Mouse (Mus musculus): ENCODE measurements around the gene Gnas. TPM values are rescaled to one million over a fixed set of nuclear protein-coding genes. Genes with fewer than 3 reads are reported as not detected.
A peak's percentile ranks its signal among the peaks of the same experiment; 100 is the strongest.

Gnas gene
- polyA plus RNA-seq, 1 experiment from 2014 or later = 1,578 TPM

GRCm38 (mm10) chr2:174263110-174263815 is 20.9 kb upstream of the Gnas start:
- no peaks in the 10 kb centered on the region for H3K27me3 ChIP-seq (ENCODE audit: control insufficient read depth, insufficient read depth, low read length)
- H3K4me3 ChIP-seq (ENCODE audit: control insufficient read depth in 1 of 2, insufficient read depth in 1 of 2, low read depth in 1 of 2, low read length in 2 of 2) = no peak overlapping the region
- no peak overlapping the region for H3K9ac ChIP-seq (ENCODE audit: low read length)
- no peak overlapping the region for H3K27ac ChIP-seq (replicated peaks in 1 of 2; ENCODE audit: control insufficient read depth in 1 of 2, insufficient read depth in 1 of 2, low read depth in 2 of 2, low read length in 2 of 2)
- no peak; the same call in 1 of the 2 replicates for ATAC-seq (ENCODE audit: insufficient number of reproducible peaks, insufficient read depth, low FRiP score, low read depth)
- peaks cover 31% of the 10 kb centered on the region for H3K36me3 ChIP-seq (ENCODE audit: control insufficient read depth, insufficient read depth, low read length)
- no peaks in the 10 kb centered on the region for H3K9me3 ChIP-seq (ENCODE audit: control insufficient read depth, low read length)
- no peaks in the 10 kb centered on the region; a peak in 1 of 4 replicates for H3K4me1 ChIP-seq (ENCODE audit: control insufficient read depth in 2 of 2, insufficient read depth in 2 of 2, low read length in 2 of 2)
- WGBS = 71% methylated on average over 5 of the region's 5 CpGs
- no peak overlapping the region for H3K4me2 ChIP-seq (ENCODE audit: low read length)

GRCm38 (mm10) chr2:174264248-174264647 is 19.9 kb upstream of the Gnas start:
- WGBS = 85% methylated on average over 8 of the region's 8 CpGs
- no peak overlapping the region for H3K27ac ChIP-seq (replicated peaks in 1 of 2; ENCODE audit: control insufficient read depth in 1 of 2, insufficient read depth in 1 of 2, low read depth in 2 of 2, low read length in 2 of 2)
- no peaks in the 10 kb centered on the region; a peak in 1 of 4 replicates for H3K4me1 ChIP-seq (ENCODE audit: control insufficient read depth in 2 of 2, insufficient read depth in 2 of 2, low read length in 2 of 2)
- no peak for ATAC-seq (ENCODE audit: insufficient number of reproducible peaks, insufficient read depth, low FRiP score, low read depth)
- H3K4me2 ChIP-seq (ENCODE audit: low read length) = no peak overlapping the region
- peaks cover 35% of the 10 kb centered on the region for H3K36me3 ChIP-seq (ENCODE audit: control insufficient read depth, insufficient read depth, low read length)
- H3K27me3 ChIP-seq (ENCODE audit: control insufficient read depth, insufficient read depth, low read length) = no peaks in the 10 kb centered on the region
- H3K4me3 ChIP-seq (ENCODE audit: control insufficient read depth in 1 of 2, insufficient read depth in 1 of 2, low read depth in 1 of 2, low read length in 2 of 2) = no peak overlapping the region
- H3K9me3 ChIP-seq (ENCODE audit: control insufficient read depth, low read length) = no peaks in the 10 kb centered on the region
- H3K9ac ChIP-seq (ENCODE audit: low read length) = no peak overlapping the region

GRCm38 (mm10) chr2:174270416-174270815 is 13.7 kb upstream of the Gnas start:
- Histone ChIP-seq H3K4me1 (ENCODE audit: control insufficient read depth in 2 of 2, insufficient read depth in 2 of 2, low read length in 2 of 2) (peaks cover 30 to 44% of the 10 kb centered on the region in 2 experiments), H3K9me3 (ENCODE audit: control insufficient read depth, low read length) (no peaks in the 10 kb centered on the region), H3K27me3 (ENCODE audit: control insufficient read depth, insufficient read depth, low read length) (no peaks in the 10 kb centered on the region), H3K4me3 (ENCODE audit: control insufficient read depth in 1 of 2, insufficient read depth in 1 of 2, low read depth in 1 of 2, low read length in 2 of 2) (no peak overlapping the region), H3K27ac (replicated peaks in 1 of 2; ENCODE audit: control insufficient read depth in 1 of 2, insufficient read depth in 1 of 2, low read depth in 2 of 2, low read length in 2 of 2) (peak overlapping the region in 1 of 2 experiments; percentile 86; a peak in 2 of 4 replicates), H3K36me3 (ENCODE audit: control insufficient read depth, insufficient read depth, low read length) (peaks cover 30% of the 10 kb centered on the region), H3K4me2 (ENCODE audit: low read length) (no peak overlapping the region), H3K9ac (ENCODE audit: low read length) (no peak overlapping the region)
- ATAC-seq (ENCODE audit: insufficient number of reproducible peaks, insufficient read depth, low FRiP score, low read depth) = no peak
- WGBS = 56% methylated on average over 7 of the region's 7 CpGs

GRCm38 (mm10) chr2:174271459-174271858 is 12.7 kb upstream of the Gnas start:
- H3K36me3 ChIP-seq (ENCODE audit: control insufficient read depth, insufficient read depth, low read length) = peaks cover 22% of the 10 kb centered on the region
- H3K27me3 ChIP-seq (ENCODE audit: control insufficient read depth, insufficient read depth, low read length) = no peaks in the 10 kb centered on the region
- H3K27ac ChIP-seq (replicated peaks in 1 of 2; ENCODE audit: control insufficient read depth in 1 of 2, insufficient read depth in 1 of 2, low read depth in 2 of 2, low read length in 2 of 2) = peak overlapping the region in 1 of 2 experiments; percentile 86; a peak in 2 of 4 replicates
- WGBS = 40% methylated on average over 6 of the region's 6 CpGs
- H3K9me3 ChIP-seq (ENCODE audit: control insufficient read depth, low read length) = no peaks in the 10 kb centered on the region
- H3K9ac ChIP-seq (ENCODE audit: low read length) = no peak overlapping the region
- no peak overlapping the region for H3K4me2 ChIP-seq (ENCODE audit: low read length)
- H3K4me3 ChIP-seq (ENCODE audit: control insufficient read depth in 1 of 2, insufficient read depth in 1 of 2, low read depth in 1 of 2, low read length in 2 of 2) = no peak overlapping the region
- 0 out of 2 replicates have a peak, but pooled peaks have one; percentile 11 for ATAC-seq (ENCODE audit: insufficient number of reproducible peaks, insufficient read depth, low FRiP score, low read depth)
- peaks cover 30 to 44% of the 10 kb centered on the region in 2 experiments for H3K4me1 ChIP-seq (ENCODE audit: control insufficient read depth in 2 of 2, insufficient read depth in 2 of 2, low read length in 2 of 2)

- WGBS = 74% methylated on average over 5 of the region's 5 CpGs
- Histone ChIP-seq H3K4me2 (ENCODE audit: low read length) (no peak overlapping the region), H3K27me3 (ENCODE audit: control insufficient read depth, insufficient read depth, low read length) (no peaks in the 10 kb centered on the region), H3K4me3 (ENCODE audit: control insufficient read depth in 1 of 2, insufficient read depth in 1 of 2, low read depth in 1 of 2, low read length in 2 of 2) (no peak overlapping the region), H3K27ac (replicated peaks in 1 of 2; ENCODE audit: control insufficient read depth in 1 of 2, insufficient read depth in 1 of 2, low read depth in 2 of 2, low read length in 2 of 2) (peak overlapping the region; percentile 47 to 86), H3K4me1 (ENCODE audit: control insufficient read depth in 2 of 2, insufficient read depth in 2 of 2, low read length in 2 of 2) (peaks cover 30 to 44% of the 10 kb centered on the region in 2 experiments), H3K9ac (ENCODE audit: low read length) (no peak overlapping the region), H3K36me3 (ENCODE audit: control insufficient read depth, insufficient read depth, low read length) (peaks cover 16% of the 10 kb centered on the region), H3K9me3 (ENCODE audit: control insufficient read depth, low read length) (no peaks in the 10 kb centered on the region)
- ATAC-seq (ENCODE audit: insufficient number of reproducible peaks, insufficient read depth, low FRiP score, low read depth) = no peak
These were observed 11.0 kb upstream of the Gnas start for GRCm38 (mm10) chr2:174273131-174273530.

GRCm38 (mm10) chr2:174273961-174274360 is 10.2 kb upstream of the Gnas start:
- H3K27me3 ChIP-seq (ENCODE audit: control insufficient read depth, insufficient read depth, low read length) = no peaks in the 10 kb centered on the region
- no peak overlapping the region for H3K9ac ChIP-seq (ENCODE audit: low read length)
- ATAC-seq (ENCODE audit: insufficient number of reproducible peaks, insufficient read depth, low FRiP score, low read depth) = peak; percentile 37; the same call in 1 of the 2 replicates
- WGBS = 33% methylated on average over 2 of the region's 2 CpGs
- peaks cover 30 to 44% of the 10 kb centered on the region in 2 experiments for H3K4me1 ChIP-seq (ENCODE audit: control insufficient read depth in 2 of 2, insufficient read depth in 2 of 2, low read length in 2 of 2)
- H3K36me3 ChIP-seq (ENCODE audit: control insufficient read depth, insufficient read depth, low read length) = peaks cover 13% of the 10 kb centered on the region
- H3K9me3 ChIP-seq (ENCODE audit: control insufficient read depth, low read length) = no peaks in the 10 kb centered on the region
- H3K4me3 ChIP-seq (ENCODE audit: control insufficient read depth in 1 of 2, insufficient read depth in 1 of 2, low read depth in 1 of 2, low read length in 2 of 2) = no peak overlapping the region
- no peak overlapping the region for H3K4me2 ChIP-seq (ENCODE audit: low read length)
- peak overlapping the region; percentile 47 to 86 for H3K27ac ChIP-seq (replicated peaks in 1 of 2; ENCODE audit: control insufficient read depth in 1 of 2, insufficient read depth in 1 of 2, low read depth in 2 of 2, low read length in 2 of 2)

- H3K4me3 ChIP-seq (ENCODE audit: control insufficient read depth in 1 of 2, insufficient read depth in 1 of 2, low read depth in 1 of 2, low read length in 2 of 2) = no peak overlapping the region
- peaks cover 16% of the 10 kb centered on the region for H3K27me3 ChIP-seq (ENCODE audit: control insufficient read depth, insufficient read depth, low read length)
- H3K4me2 ChIP-seq (ENCODE audit: low read length) = no peak overlapping the region
- H3K9ac ChIP-seq (ENCODE audit: low read length) = no peak overlapping the region
- no peak overlapping the region for H3K27ac ChIP-seq (replicated peaks in 1 of 2; ENCODE audit: control insufficient read depth in 1 of 2, insufficient read depth in 1 of 2, low read depth in 2 of 2, low read length in 2 of 2)
- H3K9me3 ChIP-seq (ENCODE audit: control insufficient read depth, low read length) = peaks cover 5% of the 10 kb centered on the region; the same call in 1 of the 2 replicates
- peaks cover 3 to 4% of the 10 kb centered on the region in 2 experiments for H3K4me1 ChIP-seq (ENCODE audit: control insufficient read depth in 2 of 2, insufficient read depth in 2 of 2, low read length in 2 of 2)
- 60% methylated on average over 8 of the region's 8 CpGs for WGBS
- ATAC-seq (ENCODE audit: insufficient number of reproducible peaks, insufficient read depth, low FRiP score, low read depth) = no peak
- H3K36me3 ChIP-seq (ENCODE audit: control insufficient read depth, insufficient read depth, low read length) = peaks cover 64% of the 10 kb centered on the region
These were observed 4.3 kb upstream of the Gnas start for GRCm38 (mm10) chr2:174279771-174280170.

Data from heart, embryonic 14.5 days (tissue).